Mouse (Mus musculus) G1E (cell line): ENCODE measurements around the gene 1110059E24Rik.

Source experiments
- CTCF ChIP-seq: IDR thresholded peaks from 2 replicates; pipeline ENCODE4 v1.5.1; 2012; ENCODE audit warnings: low read depth, low read length, inconsistent platforms, mixed read lengths
- GATA1 ChIP-seq: IDR thresholded peaks from 2 replicates; pipeline ENCODE4 v1.6.1; 2012; ENCODE audit warnings: borderline replicate concordance, low read length, inconsistent platforms, mixed read lengths
- GATA2 ChIP-seq: IDR thresholded peaks from 2 replicates; pipeline ENCODE4 v1.6.1; 2012; ENCODE audit warnings: low read depth, low read length, inconsistent platforms, borderline replicate concordance
- POLR2AphosphoS5 ChIP-seq: IDR thresholded peaks from 2 replicates; pipeline ENCODE4 v1.6.1; 2012; ENCODE audit warnings: low read depth, low read length, inconsistent platforms; ENCODE audit not compliant: insufficient replicate concordance
- TAL1 ChIP-seq: conservative IDR thresholded peaks from 2 replicates; pipeline ENCODE4 v1.6.1; 2012; ENCODE audit warnings: low read depth, low read length, inconsistent platforms, mixed read lengths

DNA sequence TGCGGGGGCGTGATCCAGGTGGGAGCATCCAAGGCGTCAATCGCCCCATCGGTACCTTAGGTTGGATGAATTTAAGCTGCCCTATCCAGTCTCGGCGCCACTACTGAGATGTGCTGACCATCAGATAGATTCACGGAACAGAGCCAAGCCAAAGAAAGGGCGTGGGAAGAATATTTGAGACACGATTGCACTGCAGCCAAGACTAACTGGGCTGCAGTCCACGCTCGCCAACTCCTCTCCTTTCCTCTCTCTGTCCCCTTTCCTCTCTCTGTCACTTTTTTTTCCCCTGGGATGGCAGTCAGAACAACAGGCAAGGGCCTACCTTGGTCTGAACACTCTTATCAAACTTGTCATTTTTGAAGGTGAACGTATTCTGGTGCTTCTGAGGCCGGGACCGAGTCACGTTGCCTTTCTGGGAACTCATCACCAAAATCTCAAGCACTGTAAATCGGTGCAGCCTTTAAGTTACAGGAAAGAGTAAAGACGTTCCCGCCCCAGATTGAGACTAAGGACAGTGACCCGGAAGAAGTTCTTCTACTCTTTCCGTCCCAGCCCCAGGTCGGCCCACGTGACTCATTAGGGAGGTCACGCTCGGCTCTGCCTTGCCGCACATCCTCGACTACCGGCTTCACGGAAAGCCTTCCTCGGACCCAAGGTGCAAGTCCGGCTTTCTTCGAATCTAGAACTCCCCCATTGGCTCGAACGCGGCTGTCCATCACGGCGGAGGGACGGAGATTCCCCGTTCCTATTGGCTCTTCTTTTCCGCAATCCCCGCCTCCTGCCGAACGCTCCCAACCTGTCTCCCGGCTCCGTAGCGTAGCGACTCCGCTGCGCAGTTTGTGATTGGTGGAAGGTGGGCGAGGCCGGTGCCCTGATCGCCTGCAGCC is at the start of gene 1110059E24Rik:
- no peak for TF ChIP-seq CTCF
- no peak for TF ChIP-seq GATA1
- TF ChIP-seq POLR2AphosphoS5 = no peak
- no peak for TF ChIP-seq TAL1
- TF ChIP-seq GATA2 = no peak
